Mouse (Mus musculus) lung, postnatal 4 days (tissue): ENCODE results near the gene Il19.

Experiments
- DNase-seq, 2 experiments: peaks; one replicate each; pipeline ENCODE4 v3.0.0; 2021

The Il19 gene

DNA sequence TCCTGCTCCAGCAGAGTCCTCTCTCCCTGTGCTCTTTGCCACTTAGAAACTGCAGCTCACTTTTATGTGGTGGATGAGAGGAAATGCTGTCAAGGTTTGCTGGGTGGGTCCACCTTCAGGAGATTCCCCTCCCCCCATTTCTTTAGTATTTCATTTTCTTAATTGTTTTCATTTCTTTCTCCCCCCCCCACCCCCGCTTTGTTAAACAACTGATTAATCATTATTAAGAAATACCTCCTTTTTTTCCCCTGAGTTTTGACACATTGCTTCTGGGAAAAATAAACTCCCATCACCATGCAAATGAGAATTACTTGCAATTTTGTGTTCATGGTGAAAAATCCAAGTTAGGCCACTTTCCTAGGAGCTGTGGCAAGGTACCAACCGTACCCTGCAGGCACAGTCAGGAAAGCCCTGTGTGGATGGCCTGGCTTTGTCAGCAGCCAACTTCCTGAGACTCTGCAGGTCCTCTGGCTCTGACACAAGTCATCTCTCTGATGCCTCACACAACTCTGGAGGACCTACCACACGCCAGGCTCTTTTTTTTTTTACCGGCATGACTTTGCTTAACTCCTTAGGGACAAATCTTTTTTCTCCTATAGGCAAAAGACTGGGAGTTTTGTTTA is at the start of gene Il19:
Gene Il19, minus strand, starts transcription at position 51 of the 623 bp plus-strand sequence.
- DNase-seq, result no peak

DNA sequence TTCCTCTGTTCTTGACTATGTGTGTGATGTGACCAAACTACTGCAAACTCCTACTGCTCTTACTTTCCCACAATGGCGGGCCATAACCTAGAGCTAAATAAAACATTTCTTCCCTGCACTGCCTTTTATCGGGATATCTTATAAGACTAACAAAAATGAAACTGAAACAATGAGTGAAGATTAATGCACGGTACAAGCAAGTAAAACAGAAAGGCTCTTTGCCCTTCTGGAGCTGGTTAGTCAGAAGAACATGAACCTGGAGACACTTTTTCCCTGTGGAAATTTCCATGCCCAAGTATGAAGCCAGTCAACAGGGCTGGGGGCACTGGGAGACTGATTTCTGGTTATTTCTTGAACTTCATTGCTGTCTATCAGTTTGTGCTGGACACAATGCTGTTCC is 49.4 kb upstream of the Il19 start:
- no peak for DNase-seq

DNA sequence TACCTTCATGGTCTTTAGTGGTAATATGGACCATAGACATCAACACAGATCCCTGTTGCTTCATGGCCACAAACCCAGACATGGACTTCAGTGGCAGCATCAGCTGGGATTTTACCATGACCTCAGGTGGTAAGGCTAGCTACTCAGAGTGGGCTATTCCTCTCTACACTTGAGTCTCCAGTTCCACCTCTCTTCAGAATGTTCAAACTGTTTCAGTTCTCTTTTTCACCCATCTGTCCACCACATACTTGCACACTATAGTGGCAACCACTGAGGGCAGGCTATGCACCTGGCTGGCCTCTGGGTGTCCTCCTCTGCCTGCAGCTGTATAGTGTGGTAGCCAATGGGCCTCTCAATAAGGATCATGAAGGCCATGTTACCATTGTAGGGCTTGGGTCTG is 47.5 kb upstream of the Il19 start:
- DNase-seq, result no peak

DNA sequence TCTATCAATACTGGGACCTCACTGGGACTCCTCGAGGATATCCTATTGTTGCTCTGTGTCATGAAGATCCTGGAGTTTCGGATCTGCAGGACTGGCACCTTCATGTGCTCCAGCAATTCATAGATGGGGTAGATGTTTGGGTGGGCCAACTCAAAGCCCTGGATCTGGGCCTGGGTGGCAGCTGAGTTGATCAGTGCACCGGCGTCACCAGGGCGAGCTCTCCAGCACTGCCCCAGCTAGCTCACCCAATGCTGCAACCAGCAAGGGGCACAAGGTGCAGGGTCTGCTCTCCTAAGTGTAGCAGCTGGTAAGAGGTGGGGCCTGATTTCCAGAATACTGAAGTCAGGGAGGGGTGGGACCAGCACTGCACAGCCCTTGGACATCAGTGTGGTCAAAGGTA is 47.1 kb upstream of the Il19 start:
- no peak for DNase-seq

GRCm38 (mm10) chr1:130984441-130984840 is 44.5 kb upstream of the Il19 start:
- DNase-seq, result no peak

GRCm38 (mm10) chr1:130979455-130979854 is 39.5 kb upstream of the Il19 start:
- peak in 1 of 2 experiments; percentile 38 for DNase-seq

DNA sequence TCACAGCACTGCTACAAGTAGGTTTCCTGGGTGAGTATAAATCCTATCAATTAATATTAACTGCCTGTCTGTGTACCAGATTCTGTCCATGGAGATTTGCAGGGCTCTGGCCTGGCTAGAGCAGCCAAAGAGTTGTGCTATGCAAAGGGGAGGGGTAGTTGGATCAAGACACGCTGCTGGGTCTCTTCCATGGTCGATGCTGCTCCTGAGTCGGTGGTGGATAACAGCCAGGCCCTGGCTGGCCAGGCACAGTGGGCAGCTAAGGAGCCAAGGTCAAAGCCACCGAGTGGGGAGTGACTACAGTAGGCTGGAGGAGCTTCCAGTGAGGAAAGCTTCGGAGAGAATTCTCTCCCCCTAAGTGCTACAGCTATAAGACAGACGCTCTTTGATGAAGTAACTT is 24.0 kb upstream of the Il19 start:
- no peak for DNase-seq

DNA sequence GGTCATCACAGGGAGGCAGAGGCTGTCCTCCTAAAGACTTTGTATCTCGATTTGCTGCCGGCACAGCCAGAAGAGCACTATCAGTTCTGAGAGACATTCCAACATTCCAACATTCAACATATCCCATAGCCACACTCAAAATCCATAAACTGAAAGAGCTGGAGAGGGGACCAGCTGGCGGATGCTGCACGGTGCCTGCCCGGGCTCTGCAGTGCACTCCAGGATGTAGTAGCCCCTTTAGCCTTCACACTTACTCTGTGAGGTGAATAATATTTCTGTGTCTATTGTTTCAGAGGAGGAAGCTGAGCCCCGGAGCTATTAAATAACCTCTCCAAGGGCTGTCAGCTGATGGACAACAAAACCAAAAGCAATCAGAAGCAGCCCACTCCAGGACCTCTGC is 7.0 kb upstream of the Il19 start:
- DNase-seq, result no peak

DNA sequence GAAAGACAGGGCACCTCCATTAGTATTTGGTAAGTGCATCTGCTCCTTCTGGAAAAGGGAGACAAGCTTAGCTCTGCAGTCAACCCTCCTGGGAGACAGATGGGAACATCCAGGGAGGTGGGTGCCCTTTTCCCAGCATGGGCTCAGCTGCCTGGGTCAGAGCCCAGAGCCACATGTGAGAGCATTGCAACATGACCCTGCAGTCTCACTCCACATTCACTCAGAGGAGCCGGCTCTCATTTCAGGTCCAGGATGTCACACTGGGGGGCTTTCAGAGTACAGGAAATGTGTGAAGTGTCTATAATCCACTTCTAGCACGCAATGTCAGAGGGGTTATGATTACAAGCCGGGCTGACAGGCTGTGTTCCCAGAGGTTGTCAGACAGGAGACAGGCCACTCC is 1.9 kb upstream of the Il19 start:
- no peak for DNase-seq

DNA sequence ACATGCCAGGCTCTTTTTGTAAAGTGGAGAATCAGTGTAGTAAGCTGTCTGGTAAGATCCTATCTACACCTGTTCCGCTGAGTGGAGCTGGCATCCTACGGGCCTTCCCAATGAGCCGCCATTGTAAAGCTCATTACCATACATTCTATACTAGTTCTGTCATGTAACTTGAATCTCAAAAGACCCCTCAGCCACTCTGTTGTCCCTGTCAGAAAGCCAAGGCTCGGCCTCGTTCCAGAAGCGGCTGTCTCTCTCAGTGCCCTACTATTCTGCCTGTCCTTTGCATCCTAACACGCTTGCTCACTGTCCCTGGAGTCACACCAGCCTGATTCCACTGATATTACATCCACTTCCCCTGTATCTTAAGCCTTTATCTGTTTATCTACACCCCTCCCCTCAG is 1.7 kb downstream of the Il19 start:
- no peak for DNase-seq

DNA sequence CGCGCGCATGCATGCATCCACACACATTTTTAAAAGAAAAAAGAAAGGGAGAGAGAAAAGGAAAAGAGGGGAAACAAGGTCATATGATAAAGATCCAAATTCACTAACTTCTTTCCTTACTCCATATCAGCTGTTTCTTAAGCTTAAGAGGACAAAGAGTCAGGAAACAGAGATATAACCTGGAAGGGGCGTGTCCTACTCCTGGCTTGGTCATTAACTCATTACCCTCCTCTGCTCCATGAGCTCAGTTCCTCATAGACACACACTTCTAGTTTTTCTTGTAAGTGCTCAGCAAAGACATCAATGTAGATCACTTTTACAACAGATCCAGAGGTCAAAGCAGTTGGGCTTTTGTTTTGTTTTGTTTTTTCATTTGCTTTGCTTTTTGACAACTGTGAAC is 2.7 kb downstream of the Il19 start:
- DNase-seq, result no peak

DNA sequence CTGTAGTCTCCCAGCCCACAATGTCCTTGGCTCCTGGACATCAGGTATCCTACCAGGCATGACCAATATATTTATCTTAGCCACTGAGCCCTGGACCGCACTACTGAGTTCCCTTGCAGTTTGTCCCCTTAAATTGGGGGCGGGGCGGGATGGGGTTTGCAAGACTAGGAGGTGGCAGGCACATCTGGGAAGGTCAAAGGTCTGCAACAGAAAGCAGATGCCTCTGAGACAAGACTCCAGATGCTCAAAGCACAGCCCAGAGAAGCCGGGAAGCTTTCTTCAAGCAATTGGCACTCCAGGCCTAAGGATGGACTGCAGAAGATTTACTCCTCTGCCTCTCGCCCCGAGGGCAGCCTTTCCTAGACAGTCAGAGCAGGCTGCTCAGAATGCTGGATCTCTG is 3.6 kb downstream of the Il19 start:
- DNase-seq, result no peak

- DNase-seq, result peak in 1 of 2 experiments; percentile 7
These were observed 13.4 kb downstream of the Il19 start for GRCm38 (mm10) chr1:130926484-130926883.

- no peak for DNase-seq
These were observed 21.5 kb downstream of the Il19 start for GRCm38 (mm10) chr1:130918323-130918980.

- DNase-seq, result no peak
These were observed 28.4 kb downstream of the Il19 start, which contains the start of gene Il20 for GRCm38 (mm10) chr1:130911401-130912010. Il20 (minus strand) TSS chr1:130911451.

- no peak for DNase-seq
These were observed 37.4 kb downstream of the Il19 start for GRCm38 (mm10) chr1:130902505-130902904.

DNA sequence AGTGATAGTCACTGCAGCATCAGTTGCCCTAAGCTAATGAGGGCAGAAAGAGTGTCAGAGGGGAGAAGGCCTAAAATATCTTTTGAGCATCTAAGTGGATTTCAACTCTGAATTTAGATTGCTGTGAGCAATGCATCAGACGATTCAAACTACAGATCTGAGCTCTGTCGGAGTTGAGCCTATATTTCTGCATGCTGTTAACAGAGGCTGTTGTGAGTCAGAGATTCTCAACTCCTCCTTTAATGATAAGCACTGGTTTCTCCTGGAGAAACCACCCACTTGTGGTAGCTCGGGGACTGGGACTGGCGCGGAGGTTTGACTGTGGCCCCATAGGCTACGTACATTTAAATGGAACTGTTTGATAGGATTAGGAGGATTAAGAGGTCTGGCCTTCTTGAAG is 45.4 kb downstream of the Il19 start:
- no peak for DNase-seq

DNA sequence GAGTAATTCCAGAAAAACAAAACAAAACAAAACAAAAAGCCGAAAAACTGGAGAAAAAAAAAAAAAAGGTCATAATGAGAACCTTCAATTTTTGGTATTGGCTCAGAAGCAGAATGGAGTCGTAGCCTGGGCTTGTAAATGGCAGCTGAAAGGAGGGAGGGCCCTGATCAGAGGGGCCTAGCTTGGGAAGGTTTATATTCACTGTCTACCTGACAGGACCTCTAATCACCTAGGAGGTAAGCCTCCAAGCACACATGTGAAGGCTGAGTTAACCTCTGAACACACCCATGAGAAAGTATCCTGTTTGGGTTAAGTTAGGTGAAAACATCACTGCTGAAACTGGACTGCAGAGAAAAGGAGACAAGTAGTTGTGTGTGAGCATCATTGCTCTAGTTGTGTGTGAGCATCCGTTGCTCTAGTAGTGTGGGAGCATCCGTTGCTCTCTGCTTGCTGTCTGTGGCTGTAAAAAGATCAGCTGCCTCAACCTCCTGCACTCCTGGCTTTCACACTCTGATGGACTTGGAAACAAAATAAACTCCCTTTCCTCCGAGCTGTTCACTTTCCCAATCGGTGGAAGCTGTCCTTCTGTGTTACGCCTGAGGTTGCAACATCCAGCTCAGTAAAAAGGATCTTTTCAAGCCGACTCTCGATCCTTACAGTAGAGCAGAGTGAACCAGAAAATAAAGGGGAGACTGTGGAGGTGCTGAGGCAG is 46.4 kb downstream of the Il19 start:
- no peak for DNase-seq

DNA sequence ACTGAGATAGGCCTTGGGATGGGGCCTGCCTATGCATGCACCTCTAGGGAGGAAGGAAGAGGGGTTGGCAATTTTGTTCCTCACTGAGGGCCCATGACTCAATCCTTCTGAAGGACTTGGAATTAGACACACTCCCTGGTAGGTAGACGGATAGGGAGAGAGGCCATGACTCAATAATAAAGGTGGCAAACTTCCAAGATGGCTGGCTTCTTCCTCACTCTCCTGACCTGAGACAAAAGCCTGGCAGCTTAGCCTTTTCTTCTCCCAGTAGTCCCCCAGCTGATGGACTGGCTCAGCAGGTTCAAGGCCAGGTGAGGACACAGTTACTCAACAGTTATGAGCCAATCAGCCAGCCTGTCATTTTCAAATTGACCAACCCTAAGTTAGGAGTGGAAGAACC is 47.5 kb downstream of the Il19 start:
- DNase-seq, result no peak

DNA sequence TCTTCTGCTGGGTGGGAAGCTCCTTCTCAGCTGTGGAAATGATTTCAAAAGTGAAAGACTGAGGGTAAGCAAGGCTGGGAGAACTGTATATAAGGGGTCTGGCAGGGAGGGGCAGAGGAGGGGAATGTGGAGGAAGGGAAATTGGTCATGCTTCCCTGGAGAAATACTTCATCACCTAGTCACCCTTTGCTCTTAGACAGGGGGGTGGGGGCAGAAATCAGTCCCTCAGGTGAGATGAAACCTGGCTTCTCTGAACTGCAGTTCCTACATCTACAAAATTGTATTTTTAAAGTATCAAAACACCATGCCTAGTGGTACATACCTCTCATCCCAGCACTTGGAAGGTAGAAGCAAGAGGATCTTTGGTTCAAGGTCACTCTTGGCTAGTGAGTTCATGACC is 52.6 kb downstream of the Il19 start, which contains the start of gene Il24:
Gene Il24, minus strand, starts transcription at position 101 of the 400 bp plus-strand sequence.
- DNase-seq, result no peak

DNA sequence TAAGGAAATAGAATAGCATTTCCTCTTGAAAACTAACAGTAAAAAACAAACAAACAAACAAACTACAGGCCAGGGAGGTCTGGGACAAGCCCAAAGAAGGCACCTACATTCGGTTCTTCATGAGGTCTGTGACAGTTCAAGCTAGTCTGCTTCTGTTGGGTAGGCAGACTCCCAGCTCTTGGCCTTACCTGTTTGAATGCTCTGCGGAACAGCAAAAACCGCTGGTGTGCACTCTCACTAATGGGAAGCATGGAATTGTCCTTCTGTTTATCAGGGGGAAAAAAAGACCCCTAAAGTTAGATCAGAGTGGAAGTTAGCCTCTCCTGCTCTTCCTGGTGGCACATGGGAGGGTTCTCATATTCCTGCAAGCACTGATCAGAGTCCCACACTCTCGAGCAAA is 56.8 kb downstream of the Il19 start:
- DNase-seq, result no peak
